Mouse (Mus musculus) adrenal gland, adult (tissue): ENCODE measurements at regions not wholly inside any gene's neighbourhood (a gene's known extent, or its start where the extent isn't known, plus 50 kb on each side); places are given as distances from the start of the nearest gene placed in this dataset.
"Not testable (repeated sequence)": the region's sequence is repeated elsewhere in the genome, so short reads cannot be mapped to it uniquely, and the experiment has no call there.

Experiments
- DNase-seq, 2 experiments: peaks; one replicate each; pipeline ENCODE4 v3.0.0; 2022 to 2023; ENCODE audit warnings: low spot score in 1 of 2; ENCODE audit not compliant: inconsistent age in 2 of 2

GRCm38 (mm10) chr1:18058211-18058971, 87.3 kb downstream of the Crisp4 start:
- DNase-seq = no peak

GRCm38 (mm10) chr1:18057646-18058210, 88.0 kb downstream of the Crisp4 start:
- DNase-seq = no peak

GRCm38 (mm10) chr1:18057003-18057402, 88.7 kb downstream of the Crisp4 start:
- DNase-seq = not testable (repeated sequence)

GRCm38 (mm10) chr1:18030226-18030625, 115.5 kb downstream of the Crisp4 start:
- DNase-seq = no peak

- DNase-seq = peak in 1 of 2 experiments; percentile 66
Observed at GRCm38 (mm10) chr1:18012941-18013340, 132.8 kb downstream of the Crisp4 start.

GRCm38 (mm10) chr1:17980604-17981003, 165.1 kb downstream of the Crisp4 start:
- DNase-seq = peak in 1 of 2 experiments; percentile 61

GRCm38 (mm10) chr1:17978086-17978485, 167.6 kb downstream of the Crisp4 start:
- DNase-seq = no peak

GRCm38 (mm10) chr1:17956881-17957280, 188.8 kb downstream of the Crisp4 start:
- not testable (repeated sequence) for DNase-seq

- DNase-seq = not testable (repeated sequence)
Observed at GRCm38 (mm10) chr1:17932108-17932810, 213.4 kb downstream of the Crisp4 start.
